Mouse (Mus musculus) testis, postnatal 14 days (tissue): Measurements from ENCODE around the gene Fam83f.
A peak's percentile ranks its signal among the peaks of the same experiment; 100 is the strongest.
"Not testable (repeated sequence)": the region's sequence is repeated elsewhere in the genome, so short reads cannot be mapped to it uniquely, and the experiment has no call there.

Experiments
- DNase-seq: peaks from one replicate; pipeline ENCODE4 v3.0.0; 2021; ENCODE audit warnings: low spot score

Fam83f gene

DNA sequence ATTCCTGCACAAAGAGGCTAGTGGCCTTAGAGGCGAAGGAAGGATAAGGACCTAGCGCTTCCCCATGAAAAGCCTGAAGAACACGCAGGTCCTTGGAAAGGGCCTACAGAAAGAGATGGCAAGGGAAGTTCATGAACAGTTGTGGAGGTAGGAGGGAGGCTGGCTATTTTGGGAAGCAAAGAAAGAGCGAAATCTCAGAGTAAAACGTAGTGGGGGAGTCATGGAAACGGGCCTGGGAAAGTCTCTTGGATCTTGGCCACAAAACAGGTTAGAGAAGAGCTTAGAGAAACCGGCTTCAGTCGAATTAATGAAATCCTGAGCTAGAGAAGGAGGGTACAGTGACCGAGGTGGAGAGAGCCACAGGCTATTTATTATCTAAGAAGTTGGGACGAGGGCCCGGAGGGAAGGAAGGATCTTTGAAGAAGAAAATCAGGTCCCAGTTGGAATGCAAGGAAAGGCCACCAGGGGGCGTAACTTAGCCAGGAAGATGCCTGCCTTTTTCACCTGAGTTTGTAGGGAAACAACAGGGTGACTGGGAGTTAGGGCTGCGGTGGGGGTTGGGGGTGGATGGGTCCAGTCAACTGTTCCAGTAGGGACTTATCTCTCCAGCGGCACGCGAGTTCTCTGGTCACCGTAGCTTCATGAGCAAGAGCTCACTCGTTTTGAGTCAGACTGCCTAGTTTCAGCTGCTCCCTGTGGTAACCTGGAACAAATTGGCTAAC, 34.3 kb downstream of the Fam83f start:
- peak; percentile 80 for DNase-seq

DNA sequence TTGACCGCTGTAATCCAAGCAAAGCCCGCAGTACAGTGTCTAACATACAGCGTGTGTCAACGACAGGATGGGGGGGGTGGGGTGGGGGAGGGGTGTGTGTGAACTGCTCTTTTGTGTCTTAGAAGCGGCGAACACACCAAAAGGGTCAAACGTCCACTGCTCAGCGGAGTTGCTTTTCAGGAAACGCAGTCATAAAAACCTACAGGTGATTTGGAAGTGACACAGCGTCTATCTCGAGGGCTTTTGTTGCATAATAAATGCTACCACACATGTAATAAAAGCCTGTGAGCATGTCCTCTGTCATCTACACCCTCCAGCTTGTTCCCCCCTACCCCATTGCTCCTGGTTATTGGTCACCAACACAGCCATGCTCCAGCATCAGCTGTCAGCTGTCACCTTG, 34.9 kb downstream of the Fam83f start:
- no peak for DNase-seq

DNA sequence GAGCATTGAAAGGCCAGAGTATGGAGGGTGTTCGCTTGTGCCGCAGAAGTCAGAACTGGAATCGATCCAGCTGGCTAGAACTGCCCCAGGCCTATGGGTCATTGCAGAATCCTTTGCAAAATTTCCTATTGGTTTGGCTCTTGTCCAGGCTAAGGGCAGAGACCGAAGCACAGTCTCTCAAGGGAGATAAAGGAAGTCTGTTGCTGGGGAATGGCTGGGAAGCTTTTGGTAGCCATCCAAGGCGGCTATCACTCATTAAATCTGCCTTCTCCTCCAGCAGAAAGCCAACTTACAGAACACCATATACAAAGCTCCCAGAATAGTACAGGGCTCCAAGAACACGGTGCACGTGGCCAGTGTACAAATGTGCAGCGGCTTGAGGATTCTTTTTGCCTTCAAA, 35.4 kb downstream of the Fam83f start:
- peak; percentile 66 for DNase-seq

DNA sequence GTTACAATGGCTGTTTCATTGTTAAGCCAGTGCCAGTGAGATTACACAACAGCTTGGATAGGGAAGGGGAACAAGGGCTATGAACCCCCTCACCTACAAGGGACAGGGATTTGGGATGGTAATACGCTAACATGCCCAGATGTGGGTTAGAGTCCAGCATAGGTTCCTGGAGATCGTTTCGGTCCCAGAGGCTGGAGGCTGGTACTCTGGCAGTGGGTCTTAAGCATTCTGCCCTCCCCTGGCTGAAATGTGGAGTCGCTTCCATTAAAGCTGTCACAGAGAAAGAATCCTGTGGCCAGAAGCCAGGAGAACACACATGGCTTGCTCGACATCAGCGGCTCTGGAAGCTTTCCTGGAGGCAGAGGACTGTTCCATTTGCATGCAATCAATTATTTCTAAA, 37.9 kb downstream of the Fam83f start:
- DNase-seq, result no peak

DNA sequence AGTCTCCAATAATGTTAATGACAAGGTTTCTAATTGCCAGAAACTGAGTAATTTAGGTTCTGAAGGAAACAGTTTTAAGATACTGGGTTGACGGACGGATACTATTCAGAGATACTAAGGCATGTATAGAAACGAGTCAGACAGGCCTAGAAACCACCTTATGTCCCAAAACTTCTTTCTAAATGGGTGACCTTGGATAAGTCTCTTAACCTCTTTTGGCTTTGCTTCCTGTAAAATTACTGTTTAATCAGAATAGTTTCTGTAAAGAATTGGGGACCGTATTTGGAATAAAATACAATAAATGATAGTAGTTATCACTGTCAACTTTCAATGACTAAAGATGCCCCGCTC, 38.6 kb downstream of the Fam83f start:
- no peak for DNase-seq

DNA sequence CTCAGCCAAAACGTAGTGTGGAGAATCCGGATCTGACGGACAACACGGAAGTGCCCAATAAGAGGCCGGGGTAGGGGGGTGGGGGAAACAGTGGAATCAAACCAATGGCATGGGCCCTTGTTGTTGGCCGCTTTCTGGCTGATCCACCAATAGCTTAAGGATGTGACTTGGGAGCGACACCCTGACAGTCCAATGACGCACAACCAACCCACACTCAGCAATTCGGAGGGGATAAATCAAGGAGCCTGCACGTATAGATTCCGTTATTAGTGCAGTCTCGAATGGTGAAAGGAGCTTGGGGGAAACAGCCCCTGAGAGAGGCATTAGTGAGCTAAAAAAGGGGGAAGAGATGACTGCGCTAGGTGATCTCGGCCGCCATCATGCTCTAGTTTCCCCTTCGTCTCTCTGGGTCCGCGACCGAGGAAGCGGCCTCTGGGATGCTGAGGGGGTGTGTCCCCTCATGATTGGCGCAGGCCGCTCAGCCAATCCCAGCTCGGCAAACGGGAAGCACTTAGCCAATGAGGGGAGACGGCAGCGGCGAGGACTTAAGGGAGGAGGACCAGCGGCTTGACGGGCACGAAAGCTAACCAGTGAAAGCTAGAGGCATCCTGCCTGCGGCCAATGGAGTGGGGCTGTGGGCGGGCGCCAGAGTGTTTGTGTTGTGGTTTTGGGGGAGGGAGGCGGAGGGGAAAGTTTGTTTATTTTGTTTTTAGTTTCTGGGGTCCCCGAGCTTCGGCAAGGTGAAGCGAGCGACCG, 39.1 kb downstream of the Fam83f start, which contains the start of gene Tnrc6b:
Gene Tnrc6b, plus strand, starts transcription at position 706 of the 756 bp plus-strand sequence.
- DNase-seq, result peak; percentile 100

DNA sequence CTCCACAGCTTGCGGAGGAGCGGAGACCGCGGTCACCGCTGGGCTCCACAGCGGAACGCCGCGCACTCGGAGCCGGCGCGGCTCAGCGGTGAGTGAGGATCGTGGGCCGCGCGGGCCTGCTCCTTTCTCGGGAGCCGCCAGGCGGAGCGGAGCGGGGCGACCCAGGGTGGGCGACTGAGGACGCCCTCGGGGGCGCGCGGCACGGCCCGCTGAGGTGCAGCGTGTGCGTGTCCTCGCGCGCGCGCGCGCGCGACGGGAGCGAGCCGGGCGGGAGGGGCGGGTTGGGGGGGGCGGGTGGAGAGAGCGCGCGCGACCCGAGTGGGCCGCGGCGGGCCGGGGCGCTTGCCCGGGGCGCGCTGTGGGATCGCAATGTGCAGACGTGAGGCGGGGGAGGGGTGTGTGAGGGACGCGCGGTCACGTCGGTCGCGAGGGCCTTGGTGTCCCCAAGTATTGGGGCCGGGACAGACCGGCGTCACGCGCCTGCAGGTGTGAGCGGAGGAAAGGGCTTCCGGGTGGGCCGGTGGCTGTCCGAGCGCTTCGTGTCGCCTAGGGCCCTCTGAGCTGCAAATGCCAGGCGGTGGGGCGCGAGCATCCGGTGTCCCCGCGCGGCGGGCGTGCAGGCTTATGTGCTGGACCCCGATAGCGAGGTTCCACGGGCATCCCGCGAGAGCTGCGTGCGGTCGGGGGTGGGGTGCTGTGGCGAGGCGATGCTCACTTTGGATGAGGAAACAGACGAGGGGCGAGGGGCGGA, 39.9 kb downstream of the Fam83f start:
- peak; percentile 75 for DNase-seq

DNA sequence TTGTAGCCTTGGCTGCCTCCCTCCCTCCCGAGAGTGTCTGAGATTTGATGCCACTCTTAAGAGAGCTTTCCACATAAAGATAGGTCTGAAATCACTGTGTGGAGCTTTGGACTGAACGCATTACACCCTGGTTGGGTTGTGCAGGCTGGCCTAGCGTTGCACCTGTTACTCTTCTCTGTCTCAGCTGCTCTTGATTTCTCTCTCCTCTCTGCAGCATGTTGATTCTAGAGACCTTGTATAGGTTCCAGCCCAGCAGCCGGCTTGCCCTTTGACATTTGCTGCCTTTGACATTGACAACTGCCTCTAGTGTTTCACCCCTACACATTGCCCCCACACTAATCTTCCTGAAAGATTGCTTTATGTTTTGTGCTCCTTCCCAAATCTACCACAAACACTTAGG, 42.7 kb downstream of the Fam83f start:
- DNase-seq, result no peak

DNA sequence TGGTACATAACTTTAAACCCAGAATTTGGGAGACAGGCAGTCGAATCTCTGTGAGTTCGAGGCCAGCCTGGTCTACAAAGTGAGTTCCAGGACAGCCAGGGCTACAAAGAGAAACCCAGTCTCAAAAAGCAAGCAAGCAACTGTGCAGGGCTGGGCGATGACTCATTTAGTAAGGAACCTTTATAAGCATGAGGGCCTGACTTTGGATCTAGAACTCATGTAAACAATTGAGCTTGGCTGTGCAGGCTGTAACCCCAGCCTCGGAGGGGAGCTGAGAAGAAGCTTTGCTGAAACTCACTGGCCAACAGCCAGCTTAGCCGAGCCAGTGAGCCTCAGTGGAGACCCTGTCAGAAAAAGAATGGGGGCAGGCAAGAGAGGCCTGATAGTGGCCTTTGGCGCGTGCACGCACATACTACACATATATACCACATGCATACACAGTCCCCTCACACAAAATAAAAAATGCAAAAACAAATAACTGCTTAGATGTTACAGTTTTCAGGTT, 45.0 kb downstream of the Fam83f start:
- no peak for DNase-seq

DNA sequence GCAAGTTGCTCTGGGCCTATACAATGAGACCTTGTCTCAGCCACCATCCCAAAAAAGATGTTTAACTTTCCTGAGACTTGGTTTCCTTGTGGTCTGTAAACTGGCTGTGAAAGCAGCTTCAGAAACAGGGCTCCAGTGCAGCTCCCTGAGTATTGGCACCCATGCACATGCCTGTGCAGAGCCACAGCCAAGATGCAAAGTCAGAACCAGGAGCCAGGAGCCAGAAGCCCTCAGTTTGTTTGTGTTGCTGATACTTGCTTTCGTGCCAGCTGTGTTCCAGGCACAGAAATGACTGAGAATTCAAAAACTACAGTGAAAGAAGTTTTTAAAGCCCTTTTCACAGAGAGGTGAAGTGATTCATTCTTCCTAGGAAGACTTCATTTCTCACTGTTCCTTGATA, 45.8 kb downstream of the Fam83f start:
- DNase-seq, result no peak

DNA sequence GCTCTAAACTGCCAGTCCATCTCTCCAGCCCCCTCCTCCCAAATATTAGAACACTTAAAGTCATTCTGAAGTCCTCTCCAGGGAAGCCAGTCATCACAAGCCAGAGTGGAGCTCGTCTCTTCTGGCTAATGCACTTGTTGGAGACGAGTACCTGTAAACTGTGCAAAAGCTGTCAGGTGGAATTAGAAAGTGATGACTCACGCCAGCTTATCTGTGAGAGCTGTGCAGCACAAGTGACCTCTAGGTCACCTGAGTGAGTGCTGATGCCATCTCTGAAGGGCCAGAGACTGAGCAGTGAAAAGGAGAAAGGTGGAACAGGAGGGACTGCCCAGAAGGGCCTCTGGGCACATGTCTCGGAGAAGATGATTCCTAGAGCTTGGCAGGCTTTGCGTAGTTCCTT, 48.6 kb downstream of the Fam83f start:
- no peak for DNase-seq

DNA sequence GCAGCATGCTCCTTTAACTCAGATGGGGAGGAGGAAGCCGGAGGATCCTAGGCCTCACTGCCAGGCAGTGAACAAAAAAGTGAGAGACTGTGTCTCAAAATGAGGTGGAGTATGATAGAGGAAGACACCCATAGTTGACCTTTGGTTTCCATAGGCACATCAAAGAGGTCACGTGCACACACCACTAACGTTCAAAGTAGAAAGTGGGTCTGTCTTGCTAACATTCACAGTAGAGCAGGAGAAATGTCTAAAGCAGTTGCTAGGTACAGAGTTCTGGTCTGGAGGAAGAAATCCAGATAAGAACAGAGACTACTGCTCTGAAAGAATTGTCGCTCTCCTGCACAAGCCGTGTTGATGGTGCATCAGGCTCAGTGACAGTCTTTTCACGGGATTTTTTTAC, 50.2 kb downstream of the Fam83f start:
- no peak for DNase-seq

DNA sequence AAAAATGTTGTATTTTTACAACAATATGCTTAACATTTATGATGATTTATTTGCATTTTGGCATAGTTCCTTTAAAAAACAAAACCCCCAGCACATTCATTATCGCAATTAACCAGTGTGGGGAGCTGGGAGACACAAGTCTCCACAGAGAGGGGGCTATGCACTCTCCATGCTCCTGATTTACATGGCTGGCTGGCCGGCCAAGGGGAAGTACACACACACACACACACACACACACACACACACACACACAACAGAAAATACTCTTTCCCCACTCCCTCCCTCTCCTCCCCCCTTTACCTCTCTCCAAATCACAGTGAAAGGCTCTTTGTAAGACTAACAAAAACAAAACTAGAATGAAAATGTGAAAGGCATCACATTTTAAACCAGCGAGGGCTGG, 50.7 kb downstream of the Fam83f start:
- no peak for DNase-seq

DNA sequence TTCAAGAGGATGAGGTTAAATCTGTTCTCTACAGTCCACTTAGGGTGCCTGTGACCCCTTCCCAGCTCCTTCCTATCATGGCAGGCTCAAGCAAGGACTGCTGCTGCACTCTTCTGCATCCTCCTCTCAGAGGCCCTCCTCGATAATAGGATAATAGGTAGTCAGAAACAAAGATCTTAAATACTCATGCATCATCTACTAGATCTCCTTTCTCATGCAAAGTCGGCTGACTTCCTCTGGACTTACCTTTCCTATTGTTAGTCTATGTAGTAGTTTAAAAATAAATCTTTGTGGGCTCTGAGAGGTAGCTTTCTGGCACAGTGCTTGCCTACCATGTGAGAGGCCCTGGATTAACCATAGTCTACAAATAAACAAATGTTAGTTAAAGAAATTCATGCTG, 57.8 kb downstream of the Fam83f start:
- no peak for DNase-seq

DNA sequence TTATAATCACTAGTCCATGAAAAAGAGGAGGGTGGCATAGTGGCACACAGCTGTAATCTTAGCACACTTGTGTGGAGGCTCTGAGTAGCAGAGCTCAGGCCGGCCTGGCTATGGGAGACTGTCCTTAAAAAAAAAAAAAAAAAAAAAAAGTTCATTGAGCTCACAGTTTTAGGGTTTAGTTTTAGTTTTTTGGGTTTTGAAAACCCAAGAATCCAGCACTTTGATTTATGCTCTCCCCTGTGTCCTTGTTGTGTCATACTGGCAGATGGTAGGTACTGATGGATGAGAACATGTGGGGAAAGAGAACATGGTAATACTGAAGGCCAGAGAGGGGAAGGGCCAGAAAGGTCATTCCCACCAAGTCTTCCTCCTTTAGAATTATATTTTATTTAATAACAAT, 59.4 kb downstream of the Fam83f start:
- no peak for DNase-seq

DNA sequence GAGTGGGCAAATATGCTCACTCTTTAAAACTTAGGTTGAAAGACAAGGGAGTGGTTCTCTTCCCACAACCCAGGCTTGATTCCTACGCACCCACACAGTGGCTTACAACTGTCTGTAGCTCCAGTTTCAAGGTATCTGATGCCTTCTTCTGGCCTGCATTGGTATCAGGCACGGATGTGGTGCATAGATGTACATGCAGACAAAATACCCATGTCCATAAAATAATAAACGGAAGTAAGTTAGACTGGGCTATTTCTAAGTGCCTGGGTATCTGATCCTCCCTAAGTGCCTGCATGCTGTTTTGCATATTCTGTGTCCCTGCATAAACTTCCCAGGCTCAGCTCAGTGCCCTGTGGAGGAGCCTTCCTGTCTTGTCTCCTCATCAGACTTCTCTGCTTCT, 59.9 kb downstream of the Fam83f start:
- no peak for DNase-seq

DNA sequence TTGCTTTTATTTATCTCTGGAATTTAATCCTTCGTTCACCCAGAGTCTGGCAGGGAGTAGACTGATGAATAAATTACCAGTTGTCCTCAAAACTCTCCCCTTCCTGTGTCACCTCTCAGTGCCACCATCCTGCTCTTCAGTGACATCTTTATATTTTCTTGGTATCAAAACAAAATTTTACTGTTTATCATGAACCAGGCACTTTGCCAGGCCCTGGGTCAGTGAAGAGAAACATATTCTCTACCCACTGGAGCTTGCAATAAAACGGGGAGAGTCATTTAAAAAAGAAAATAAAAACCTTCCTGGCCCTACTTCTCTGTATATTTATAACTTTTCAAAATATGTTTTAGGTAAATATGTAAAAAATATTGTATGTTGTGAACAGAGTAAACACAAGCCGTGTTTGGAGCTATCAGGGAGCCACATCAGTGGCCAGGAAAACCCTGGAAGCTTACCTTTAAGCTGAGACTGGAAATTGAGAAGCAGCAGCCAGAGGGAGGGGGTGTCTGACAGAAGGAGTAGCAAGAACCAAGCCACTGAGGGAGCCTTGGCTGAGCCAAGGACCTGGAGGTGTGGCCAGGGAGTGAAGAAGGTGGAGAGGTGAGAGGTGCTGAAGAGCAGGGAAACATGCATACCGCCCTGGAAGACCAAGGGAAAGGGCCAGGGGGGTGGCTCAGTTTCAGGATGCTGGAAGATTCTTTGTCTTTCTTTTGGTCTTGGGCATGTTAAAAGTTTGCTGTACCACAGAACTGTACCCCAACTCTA, 60.8 kb downstream of the Fam83f start:
- DNase-seq, result no peak

DNA sequence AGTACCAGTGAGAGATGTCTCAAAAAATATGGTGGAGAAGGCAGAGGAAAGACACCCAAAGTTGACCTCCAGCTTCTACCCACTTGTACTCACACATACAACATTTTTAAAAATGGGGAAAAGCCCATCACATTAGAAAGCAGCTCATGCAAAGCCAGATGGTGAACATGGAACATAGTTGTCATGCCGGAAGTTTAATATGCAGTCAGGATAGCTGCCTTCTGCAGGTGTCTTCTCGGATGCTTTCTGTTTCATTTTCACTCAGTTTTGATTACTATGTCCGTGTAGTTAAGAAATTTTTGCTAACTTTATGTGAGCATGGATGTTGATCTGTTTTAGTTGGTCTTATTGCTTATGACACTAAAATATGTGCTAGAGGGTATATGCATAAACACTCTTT, 63.7 kb downstream of the Fam83f start:
- DNase-seq, result no peak

DNA sequence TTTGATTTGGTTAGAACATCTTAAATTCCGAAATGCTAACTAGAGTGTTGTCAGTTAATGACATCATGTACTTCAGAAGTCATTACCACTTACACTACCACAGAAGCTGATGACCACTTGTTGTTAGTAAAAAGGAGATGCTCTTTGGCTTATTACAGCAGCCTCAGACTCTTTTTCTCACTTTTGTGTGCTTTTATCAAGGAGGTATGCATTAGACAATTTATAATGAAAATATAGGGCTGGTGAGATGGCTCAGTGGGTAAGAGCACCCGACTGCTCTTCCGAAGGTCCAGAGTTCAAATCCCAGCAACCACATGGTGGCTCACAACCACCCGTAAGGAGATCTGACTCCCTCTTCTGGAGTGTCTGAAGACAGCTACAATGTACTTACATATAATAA, 64.1 kb downstream of the Fam83f start:
- not testable (repeated sequence) for DNase-seq

DNA sequence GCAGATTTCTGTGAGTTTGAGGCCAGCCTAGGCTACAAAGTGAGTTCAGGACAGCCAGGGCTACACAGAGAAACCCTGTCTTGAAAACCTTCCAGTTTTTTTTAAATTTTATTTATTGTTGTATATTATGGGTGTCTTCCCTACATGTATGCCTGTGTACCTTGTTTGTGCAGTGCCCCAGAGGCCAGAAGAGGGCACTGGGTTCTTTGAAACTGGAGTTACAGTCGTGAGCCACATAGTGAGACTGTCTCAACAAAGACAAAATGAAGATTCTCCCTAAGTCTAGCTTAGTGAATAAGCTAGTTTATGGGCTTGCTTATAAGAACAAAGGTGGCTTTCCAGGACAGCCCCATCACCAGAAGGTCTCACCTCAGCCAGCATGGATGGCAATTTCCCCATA, 64.9 kb downstream of the Fam83f start:
- no peak for DNase-seq

DNA sequence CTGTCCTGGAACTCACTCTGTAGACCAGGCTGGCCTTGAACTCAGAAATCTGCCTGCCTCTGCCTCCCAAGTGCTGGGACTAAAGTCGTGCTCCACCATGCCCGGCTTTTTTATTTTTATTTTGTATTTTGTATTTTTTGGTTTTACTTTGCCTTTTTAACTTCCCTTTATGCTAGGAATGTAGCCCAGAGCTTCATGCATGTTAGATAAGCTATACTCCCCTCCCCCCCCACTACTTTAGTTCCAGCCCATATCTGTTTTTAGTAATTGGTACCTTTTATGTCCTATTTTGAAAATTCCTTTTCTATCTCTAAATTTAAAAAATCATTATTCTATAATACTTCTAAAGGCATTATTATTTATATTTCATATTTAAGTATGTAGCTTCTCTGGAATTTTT, 66.6 kb downstream of the Fam83f start:
- no peak for DNase-seq

DNA sequence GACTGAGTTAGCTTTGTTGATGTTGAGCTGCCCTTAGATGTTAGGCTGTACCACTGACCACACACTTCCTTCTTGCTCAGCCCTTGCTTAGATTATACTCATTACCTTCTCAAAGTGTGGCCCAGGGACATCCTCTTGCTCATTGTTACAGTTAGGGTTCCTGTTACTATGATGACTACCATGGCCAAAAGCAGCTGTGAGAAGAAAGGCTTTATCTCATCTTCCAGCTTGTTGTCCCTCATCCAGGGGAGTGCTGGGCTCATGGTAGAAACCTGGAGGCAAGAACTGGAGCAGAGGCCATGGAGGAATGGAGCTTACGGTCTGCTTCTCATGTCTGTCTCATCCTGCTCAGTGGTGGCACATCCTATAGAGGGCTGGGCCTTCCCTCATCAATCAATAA, 68.3 kb downstream of the Fam83f start:
- no peak for DNase-seq
